Mouse (Mus musculus) central nervous system, embryonic 11.5 days (tissue): ENCODE measurements around the gene Fcgrt. TPM values are rescaled to one million over a fixed set of nuclear protein-coding genes. Genes with fewer than 3 reads are reported as not detected.

Experiments
- polyA plus RNA-seq: library from polyadenylated mRNA; depleted of rRNA; stranded (reverse); fragments of >200 nt; gene quantifications from 2 replicates; pipeline ENCODE4 v1.2.3, GENCODE M21; 2012; rRNA removed

The Fcgrt gene
- 9.6 and 15.3 TPM in 2 replicates for polyA plus RNA-seq

GRCm38 (mm10) chr7:45103652-45104180 lies at the start of gene Fcgrt:
Fcgrt (minus strand) TSS chr7:45103851.

GRCm38 (mm10) chr7:45135993-45136567 lies 32.4 kb upstream of the Fcgrt start, which contains the start of the genes Gm45713 and Flt3l:
Gm45713 (minus strand) TSS chr7:45136231.
Flt3l (minus strand) TSS chr7:45136432.

GRCm38 (mm10) chr7:45128624-45129246 lies 25.1 kb upstream of the Fcgrt start, which contains the start of gene Rpl13a:
Rpl13a (minus strand) TSS chr7:45128761.

GRCm38 (mm10) chr7:45124224-45125143 lies 20.8 kb upstream of the Fcgrt start, which contains the start of gene Rps11:
Rps11 (minus strand) TSS chr7:45124439.

GRCm38 (mm10) chr7:45092048-45092447 lies 11.6 kb downstream of the Fcgrt start, which contains the start of gene Rcn3:
Rcn3 (minus strand) TSS chr7:45092221.

GRCm38 (mm10) chr7:45062239-45062835 lies 41.3 kb downstream of the Fcgrt start, which contains the start of the genes Nosip and Prrg2:
Nosip (plus strand) TSS chr7:45062429.
Prrg2 (minus strand) TSS chr7:45062677.

GRCm38 (mm10) chr7:45052862-45053116 lies 50.9 kb downstream of the Fcgrt start, which contains the start of gene Prr12:
Prr12 (minus strand) TSS chr7:45052881.

Other genes starting within 250 kb of the Fcgrt start
- gene Pnkp, start 246.7 kb downstream of the Fcgrt start, polyA plus RNA-seq: 29.5 and 32.5 TPM in 2 replicates
- gene Ptov1, start 234.1 kb downstream of the Fcgrt start, polyA plus RNA-seq: 453 and 647 TPM in 2 replicates
- 151 and 183 TPM in 2 replicates for gene Med25, start 211.1 kb downstream of the Fcgrt start, polyA plus RNA-seq
- gene Fuz, start 207.8 kb downstream of the Fcgrt start, polyA plus RNA-seq: 23.0 and 29.3 TPM in 2 replicates
- 70.2 and 102 TPM in 2 replicates for gene Ap2a1, start 174.4 kb downstream of the Fcgrt start, polyA plus RNA-seq
- gene Tsks, start 160.6 kb downstream of the Fcgrt start, polyA plus RNA-seq: 0.07 and 0.08 TPM in 2 replicates
- gene Cpt1c, start 129.0 kb downstream of the Fcgrt start, polyA plus RNA-seq: 36.4 and 49.2 TPM in 2 replicates
- 510 and 945 TPM in 2 replicates for gene Prmt1, start 117.3 kb downstream of the Fcgrt start, polyA plus RNA-seq
- gene Irf3, start 106.2 kb downstream of the Fcgrt start, polyA plus RNA-seq: 113 and 137 TPM in 2 replicates
- gene Bcl2l12, start 105.1 kb downstream of the Fcgrt start, polyA plus RNA-seq: 70.1 and 80.1 TPM in 2 replicates
- 105 and 108 TPM in 2 replicates for gene Scaf1, start 87.5 kb downstream of the Fcgrt start, polyA plus RNA-seq
- gene Rras, start 85.9 kb downstream of the Fcgrt start, polyA plus RNA-seq: 17.2 and 25.6 TPM in 2 replicates
- 27.7 and 54.2 TPM in 2 replicates for gene Prr12, start 51.0 kb downstream of the Fcgrt start, polyA plus RNA-seq
- gene Nosip, start 41.4 kb downstream of the Fcgrt start, polyA plus RNA-seq: 75.0 and 79.0 TPM in 2 replicates
- gene Prrg2, start 41.2 kb downstream of the Fcgrt start, polyA plus RNA-seq: 18.9 and 28.4 TPM in 2 replicates
- gene Rcn3, start 11.6 kb downstream of the Fcgrt start, polyA plus RNA-seq: 151 and 178 TPM in 2 replicates
- gene Rps11, start 20.6 kb upstream of the Fcgrt start, polyA plus RNA-seq: 695 and 927 TPM in 2 replicates
- gene Rpl13a, start 24.9 kb upstream of the Fcgrt start, polyA plus RNA-seq: 2,695 and 3,876 TPM in 2 replicates
- 0.05 and 0.52 TPM in 2 replicates for gene Gm45713, start 32.4 kb upstream of the Fcgrt start, polyA plus RNA-seq
- 4.8 and 5.5 TPM in 2 replicates for gene Flt3l, start 32.6 kb upstream of the Fcgrt start, polyA plus RNA-seq
- gene Pih1d1, start 50.5 kb upstream of the Fcgrt start, polyA plus RNA-seq: 112 and 132 TPM in 2 replicates
- gene Aldh16a1, start 50.7 kb upstream of the Fcgrt start, polyA plus RNA-seq: 31.7 and 34.0 TPM in 2 replicates
- gene Slc17a7, start 60.1 kb upstream of the Fcgrt start, polyA plus RNA-seq: 2.3 and 2.8 TPM in 2 replicates
- 0.04 and 0.07 TPM in 2 replicates for gene Gfy, start 75.7 kb upstream of the Fcgrt start, polyA plus RNA-seq
- 0.26 TPM in 1 of 2 replicates, not detected in the other for gene Pth2, start 77.1 kb upstream of the Fcgrt start, polyA plus RNA-seq
- gene Ccdc155, start 101.0 kb upstream of the Fcgrt start, polyA plus RNA-seq: 0.92 and 1.1 TPM in 2 replicates
- 2.0 and 3.1 TPM in 2 replicates for gene Dkkl1, start 108.3 kb upstream of the Fcgrt start, polyA plus RNA-seq
- 557 and 610 TPM in 2 replicates for gene Tead2, start 111.9 kb upstream of the Fcgrt start, polyA plus RNA-seq
- 1.8 and 2.6 TPM in 2 replicates for gene Cd37, start 135.3 kb upstream of the Fcgrt start, polyA plus RNA-seq
- 0.17 and 0.30 TPM in 2 replicates for gene Slc6a16, start 137.2 kb upstream of the Fcgrt start, polyA plus RNA-seq
- not detected in 2 replicates for gene Slc6a21, start 173.7 kb upstream of the Fcgrt start, polyA plus RNA-seq
- gene Trpm4, start 229.9 kb upstream of the Fcgrt start, polyA plus RNA-seq: 18.1 and 19.9 TPM in 2 replicates
- 1.7 and 4.2 TPM in 2 replicates for gene Hrc, start 231.4 kb upstream of the Fcgrt start, polyA plus RNA-seq